Mouse (Mus musculus): ENCODE measurements around the gene Lgr6. TPM values are rescaled to one million over a fixed set of nuclear protein-coding genes. Genes with fewer than 3 reads are reported as not detected.
A peak's percentile ranks its signal among the peaks of the same experiment; 100 is the strongest.

The Lgr6 gene
- polyA plus RNA-seq, 1 experiment from 2014 or later: 0.49 TPM

- DNase-seq (ENCODE audit: low spot score) (no peak), ATAC-seq (ENCODE audit: insufficient number of reproducible peaks, low FRiP score, low TSS enrichment, low read depth) (no peak)
- H3K36me3 ChIP-seq (ENCODE audit: control insufficient read depth, insufficient read depth, low read length): no peaks in the 10 kb centered on the region
- H3K4me2 ChIP-seq (ENCODE audit: low read depth, severe bottlenecking): no peak overlapping the region
- WGBS: 75% methylated on average over 1 of the region's 1 CpGs
- H3K9ac ChIP-seq (ENCODE audit: low read length): no peak overlapping the region
- peaks cover 19% of the 10 kb centered on the region for H3K4me1 ChIP-seq (ENCODE audit: control insufficient read depth, insufficient read depth, low read length)
- H3K4me3 ChIP-seq (ENCODE audit: low read depth, low read length): no peak overlapping the region
- H3K9me3 ChIP-seq (ENCODE audit: control insufficient read depth, low read length): no peaks in the 10 kb centered on the region
- no peaks in the 10 kb centered on the region for H3K27me3 ChIP-seq (ENCODE audit: control insufficient read depth, insufficient read depth, low read length)
- H3K27ac ChIP-seq (replicated peaks; ENCODE audit: low read depth, low read length): no peak overlapping the region
Measured at GRCm38 (mm10) chr1:135023583-135023982, 81.5 kb downstream of the Lgr6 start.

- H3K4me1 ChIP-seq (ENCODE audit: control insufficient read depth, insufficient read depth, low read length): peaks cover 19% of the 10 kb centered on the region
- WGBS: 75% methylated on average over 5 of the region's 5 CpGs
- no peaks in the 10 kb centered on the region for H3K27me3 ChIP-seq (ENCODE audit: control insufficient read depth, insufficient read depth, low read length)
- no peak overlapping the region for H3K9ac ChIP-seq (ENCODE audit: low read length)
- no peaks in the 10 kb centered on the region for H3K36me3 ChIP-seq (ENCODE audit: control insufficient read depth, insufficient read depth, low read length)
- DNase-seq (ENCODE audit: low spot score) (no peak), ATAC-seq (ENCODE audit: insufficient number of reproducible peaks, low FRiP score, low TSS enrichment, low read depth) (no peak)
- H3K9me3 ChIP-seq (ENCODE audit: control insufficient read depth, low read length): no peaks in the 10 kb centered on the region
- no peak overlapping the region for H3K4me3 ChIP-seq (ENCODE audit: low read depth, low read length)
- no peak overlapping the region for H3K4me2 ChIP-seq (ENCODE audit: low read depth, severe bottlenecking)
- no peak overlapping the region for H3K27ac ChIP-seq (replicated peaks; ENCODE audit: low read depth, low read length)
Measured at GRCm38 (mm10) chr1:135021936-135022335, 83.1 kb downstream of the Lgr6 start.

GRCm38 (mm10) chr1:135020970-135021369 is 84.1 kb downstream of the Lgr6 start:
- 26% methylated on average over 5 of the region's 5 CpGs for WGBS
- Histone ChIP-seq H3K9me3 (ENCODE audit: control insufficient read depth, low read length) (no peaks in the 10 kb centered on the region), H3K9ac (ENCODE audit: low read length) (no peak overlapping the region), H3K4me1 (ENCODE audit: control insufficient read depth, insufficient read depth, low read length) (peaks cover 19% of the 10 kb centered on the region), H3K4me3 (ENCODE audit: low read depth, low read length) (no peak overlapping the region), H3K36me3 (ENCODE audit: control insufficient read depth, insufficient read depth, low read length) (no peaks in the 10 kb centered on the region), H3K27me3 (ENCODE audit: control insufficient read depth, insufficient read depth, low read length) (no peaks in the 10 kb centered on the region), H3K4me2 (ENCODE audit: low read depth, severe bottlenecking) (no peak overlapping the region; the same call in 1 of the 2 replicates), H3K27ac (replicated peaks; ENCODE audit: low read depth, low read length) (no peak overlapping the region)
- ATAC-seq (ENCODE audit: insufficient number of reproducible peaks, low FRiP score, low TSS enrichment, low read depth) (no peak), DNase-seq (ENCODE audit: low spot score) (peak; percentile 44)

- no peak for DNase-seq (ENCODE audit: low spot score)
- no peaks in the 10 kb centered on the region for H3K27me3 ChIP-seq (ENCODE audit: control insufficient read depth, insufficient read depth, low read length)
- H3K27ac ChIP-seq (replicated peaks; ENCODE audit: low read depth, low read length): no peak overlapping the region
- no peaks in the 10 kb centered on the region for H3K36me3 ChIP-seq (ENCODE audit: control insufficient read depth, insufficient read depth, low read length)
- no peak overlapping the region for H3K4me2 ChIP-seq (ENCODE audit: low read depth, severe bottlenecking)
- H3K9ac ChIP-seq (ENCODE audit: low read length): no peak overlapping the region
- WGBS: 82% methylated on average over 5 of the region's 5 CpGs
- no peaks in the 10 kb centered on the region for H3K9me3 ChIP-seq (ENCODE audit: control insufficient read depth, low read length)
- no peak for ATAC-seq (ENCODE audit: insufficient number of reproducible peaks, low FRiP score, low TSS enrichment, low read depth)
- peaks cover 23% of the 10 kb centered on the region for H3K4me1 ChIP-seq (ENCODE audit: control insufficient read depth, insufficient read depth, low read length)
- no peak overlapping the region for H3K4me3 ChIP-seq (ENCODE audit: low read depth, low read length)
Measured at GRCm38 (mm10) chr1:135020281-135020940, 84.7 kb downstream of the Lgr6 start.

GRCm38 (mm10) chr1:135019775-135020167 is 85.3 kb downstream of the Lgr6 start:
- no peak overlapping the region for H3K9ac ChIP-seq (ENCODE audit: low read length)
- no peaks in the 10 kb centered on the region for H3K36me3 ChIP-seq (ENCODE audit: control insufficient read depth, insufficient read depth, low read length)
- H3K27ac ChIP-seq (replicated peaks; ENCODE audit: low read depth, low read length): no peak overlapping the region
- H3K9me3 ChIP-seq (ENCODE audit: control insufficient read depth, low read length): no peaks in the 10 kb centered on the region
- H3K4me1 ChIP-seq (ENCODE audit: control insufficient read depth, insufficient read depth, low read length): peaks cover 24% of the 10 kb centered on the region
- ATAC-seq (ENCODE audit: insufficient number of reproducible peaks, low FRiP score, low TSS enrichment, low read depth): no peak
- no peak overlapping the region for H3K4me3 ChIP-seq (ENCODE audit: low read depth, low read length)
- no peak for DNase-seq (ENCODE audit: low spot score)
- WGBS: 37% methylated on average over 4 of the region's 4 CpGs
- no peaks in the 10 kb centered on the region for H3K27me3 ChIP-seq (ENCODE audit: control insufficient read depth, insufficient read depth, low read length)
- no peak overlapping the region for H3K4me2 ChIP-seq (ENCODE audit: low read depth, severe bottlenecking)

GRCm38 (mm10) chr1:135019087-135019774 is 85.8 kb downstream of the Lgr6 start:
- Histone ChIP-seq H3K9me3 (ENCODE audit: control insufficient read depth, low read length) (no peaks in the 10 kb centered on the region), H3K4me3 (ENCODE audit: low read depth, low read length) (no peak overlapping the region), H3K27me3 (ENCODE audit: control insufficient read depth, insufficient read depth, low read length) (no peaks in the 10 kb centered on the region), H3K36me3 (ENCODE audit: control insufficient read depth, insufficient read depth, low read length) (no peaks in the 10 kb centered on the region), H3K9ac (ENCODE audit: low read length) (no peak overlapping the region), H3K4me1 (ENCODE audit: control insufficient read depth, insufficient read depth, low read length) (peaks cover 24% of the 10 kb centered on the region), H3K27ac (replicated peaks; ENCODE audit: low read depth, low read length) (no peak overlapping the region), H3K4me2 (ENCODE audit: low read depth, severe bottlenecking) (no peak overlapping the region)
- WGBS: 9% methylated on average over 13 of the region's 13 CpGs
- no peak for ATAC-seq (ENCODE audit: insufficient number of reproducible peaks, low FRiP score, low TSS enrichment, low read depth)
- peak; percentile 39 for DNase-seq (ENCODE audit: low spot score)

- Histone ChIP-seq H3K4me1 (ENCODE audit: control insufficient read depth, insufficient read depth, low read length) (peaks cover 24% of the 10 kb centered on the region), H3K4me2 (ENCODE audit: low read depth, severe bottlenecking) (no peak overlapping the region), H3K4me3 (ENCODE audit: low read depth, low read length) (no peak overlapping the region), H3K27me3 (ENCODE audit: control insufficient read depth, insufficient read depth, low read length) (no peaks in the 10 kb centered on the region), H3K9ac (ENCODE audit: low read length) (no peak overlapping the region), H3K27ac (replicated peaks; ENCODE audit: low read depth, low read length) (no peak overlapping the region), H3K9me3 (ENCODE audit: control insufficient read depth, low read length) (no peaks in the 10 kb centered on the region), H3K36me3 (ENCODE audit: control insufficient read depth, insufficient read depth, low read length) (no peaks in the 10 kb centered on the region)
- DNase-seq (ENCODE audit: low spot score) (no peak), ATAC-seq (ENCODE audit: insufficient number of reproducible peaks, low FRiP score, low TSS enrichment, low read depth) (no peak)
- WGBS: 37% methylated on average over 2 of the region's 2 CpGs
Measured at GRCm38 (mm10) chr1:135017656-135018015, 87.4 kb downstream of the Lgr6 start.

- Histone ChIP-seq H3K9me3 (ENCODE audit: control insufficient read depth, low read length) (no peaks in the 10 kb centered on the region), H3K36me3 (ENCODE audit: control insufficient read depth, insufficient read depth, low read length) (no peaks in the 10 kb centered on the region), H3K4me1 (ENCODE audit: control insufficient read depth, insufficient read depth, low read length) (peaks cover 24% of the 10 kb centered on the region), H3K27me3 (ENCODE audit: control insufficient read depth, insufficient read depth, low read length) (no peaks in the 10 kb centered on the region), H3K4me3 (ENCODE audit: low read depth, low read length) (no peak overlapping the region), H3K9ac (ENCODE audit: low read length) (no peak overlapping the region), H3K4me2 (ENCODE audit: low read depth, severe bottlenecking) (no peak overlapping the region), H3K27ac (replicated peaks; ENCODE audit: low read depth, low read length) (no peak overlapping the region)
- no peak for ATAC-seq (ENCODE audit: insufficient number of reproducible peaks, low FRiP score, low TSS enrichment, low read depth)
- 77% methylated on average over 10 of the region's 10 CpGs for WGBS
- DNase-seq (ENCODE audit: low spot score): no peak
Measured at GRCm38 (mm10) chr1:135016907-135017655, 88.0 kb downstream of the Lgr6 start.

All from limb, embryonic 11.5 days (tissue).